Mouse (Mus musculus): ENCODE data around the gene Eif2d.

DNA sequence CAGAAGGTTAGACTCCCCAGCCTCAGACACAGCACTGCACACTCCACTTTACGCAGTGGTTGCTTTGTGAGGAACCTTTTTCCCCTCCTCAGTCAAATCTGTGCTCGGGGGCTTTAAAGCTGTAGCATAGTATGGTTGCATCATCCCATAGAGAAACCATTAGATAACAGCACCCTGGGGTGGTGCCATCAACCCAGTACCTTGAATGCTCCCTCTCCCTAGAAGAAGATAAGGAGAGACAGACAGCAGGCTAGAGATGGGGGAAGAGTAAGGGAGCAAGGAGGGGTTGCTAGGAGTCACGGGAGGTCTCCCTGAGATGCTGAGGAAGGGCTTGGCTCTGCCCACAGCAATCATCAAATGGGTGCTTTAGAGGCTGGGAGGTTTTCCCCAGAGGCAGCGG, 48.4 kb downstream of the Eif2d start:
- no peak for TF ChIP-seq EP300 (IDR thresholded peaks at IDR 0.05)
- TF ChIP-seq CTCF (IDR thresholded peaks at IDR 0.05) = no peak
